Mouse (Mus musculus) left cerebral cortex, postnatal 36 days (tissue): ENCODE results near the gene Fam83e. TPM values are rescaled to one million over a fixed set of nuclear protein-coding genes. Genes with fewer than 3 reads are reported as not detected.

ENCODE experiments used
- DNase-seq, 2 experiments: peaks; one replicate each; pipeline ENCODE4 v3.0.0; 2021 to 2022; ENCODE audit warnings: low spot score in 2 of 2, mixed read lengths in 1 of 2
- intact Hi-C: fragments of 180-260 bp; cut with DNase I; formaldehyde crosslinking; loops from one replicate; pipeline ENCODE4 v1.15.1; 2025
- total RNA-seq, 2 experiments: library from RNA; stranded (reverse); gene quantifications; 2 replicates each; pipeline ENCODE4 v1.2.3; 2021

Gene Fam83e
- total RNA-seq, 2 experiments from 2014 or later: not detected

DNA sequence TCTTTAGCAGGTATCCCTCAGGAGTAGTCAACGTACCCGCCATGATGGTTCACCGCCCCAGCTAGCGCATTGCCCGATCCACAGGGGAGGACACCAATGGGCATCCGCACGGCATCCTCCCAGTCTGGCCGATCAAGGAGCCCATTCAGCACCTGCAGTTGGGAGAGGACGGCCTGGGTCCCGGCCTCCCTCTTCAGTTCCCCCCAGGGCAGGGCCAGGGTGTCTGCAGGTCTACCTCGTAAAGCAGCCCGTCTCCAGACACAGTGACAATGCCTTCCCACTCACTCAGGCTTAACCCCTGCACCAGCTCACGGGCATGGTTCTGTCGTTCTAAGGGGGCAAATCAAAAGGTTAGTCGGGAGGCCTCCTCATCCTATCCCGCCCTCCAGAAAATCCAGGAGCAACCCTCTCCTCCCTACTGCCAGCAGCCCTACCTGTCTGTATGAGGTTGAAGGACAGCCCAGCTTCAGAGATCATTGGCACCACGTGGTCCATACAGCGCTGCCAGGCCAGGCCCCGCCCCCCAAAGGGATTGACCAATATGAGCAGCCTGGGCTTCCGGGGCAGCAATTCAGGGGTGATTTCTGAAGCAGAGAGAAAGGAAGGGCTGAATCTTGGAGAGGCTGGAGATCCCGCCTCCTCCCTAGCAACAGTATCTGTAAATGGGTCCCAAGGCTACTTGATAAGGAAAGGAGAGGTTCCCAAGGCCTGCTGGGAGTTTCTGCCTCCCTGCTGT, 8.8 kb upstream of the Fam83e start:
- intact Hi-C loops: no loop called here
- no peak for DNase-seq

GRCm38 (mm10) chr7:45713396-45713795, 7.6 kb upstream of the Fam83e start:
- no peak for DNase-seq
- intact Hi-C loops: no loop called here

GRCm38 (mm10) chr7:45713881-45714520, 7.0 kb upstream of the Fam83e start:
- DNase-seq: no peak
- intact Hi-C loops: no loop called here

DNA sequence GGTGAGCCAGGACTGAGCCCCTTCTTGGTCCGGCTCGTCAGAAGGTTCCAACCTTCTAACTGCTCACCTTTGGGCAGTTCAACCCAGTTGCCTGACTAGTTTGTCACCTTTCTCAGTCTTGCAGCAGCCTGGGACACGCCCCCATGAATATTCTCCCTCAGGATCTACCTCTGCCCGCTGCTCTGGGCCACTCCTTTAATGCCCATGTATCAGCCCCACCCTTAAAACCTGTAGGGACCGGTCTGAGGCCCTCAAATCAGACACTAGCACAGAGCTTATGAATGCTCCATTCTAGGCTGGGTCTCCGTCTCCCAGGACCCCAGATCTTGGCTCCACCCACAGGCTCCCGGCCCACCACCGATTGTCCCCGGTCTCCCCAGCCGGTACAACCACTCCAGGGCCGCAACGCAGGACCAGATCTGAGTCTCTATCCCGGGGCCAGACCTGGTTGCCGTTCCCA, 6.4 kb upstream of the Fam83e start:
- no peak for DNase-seq
- intact Hi-C loops: no loop called here

- peak; percentile 98 for DNase-seq
- intact Hi-C loops: no loop called here
Observed at GRCm38 (mm10) chr7:45715090-45715708, 5.8 kb upstream of the Fam83e start, which contains the start of gene Rpl18. TSS of gene Rpl18 (plus strand) at chr7:45715457.

- intact Hi-C loops: no loop called here
- no peak for DNase-seq
Observed at GRCm38 (mm10) chr7:45715741-45716459, 5.1 kb upstream of the Fam83e start.

- intact Hi-C loops: no loop called here
- DNase-seq: no peak
Observed at GRCm38 (mm10) chr7:45716460-45716857, 4.6 kb upstream of the Fam83e start.

DNA sequence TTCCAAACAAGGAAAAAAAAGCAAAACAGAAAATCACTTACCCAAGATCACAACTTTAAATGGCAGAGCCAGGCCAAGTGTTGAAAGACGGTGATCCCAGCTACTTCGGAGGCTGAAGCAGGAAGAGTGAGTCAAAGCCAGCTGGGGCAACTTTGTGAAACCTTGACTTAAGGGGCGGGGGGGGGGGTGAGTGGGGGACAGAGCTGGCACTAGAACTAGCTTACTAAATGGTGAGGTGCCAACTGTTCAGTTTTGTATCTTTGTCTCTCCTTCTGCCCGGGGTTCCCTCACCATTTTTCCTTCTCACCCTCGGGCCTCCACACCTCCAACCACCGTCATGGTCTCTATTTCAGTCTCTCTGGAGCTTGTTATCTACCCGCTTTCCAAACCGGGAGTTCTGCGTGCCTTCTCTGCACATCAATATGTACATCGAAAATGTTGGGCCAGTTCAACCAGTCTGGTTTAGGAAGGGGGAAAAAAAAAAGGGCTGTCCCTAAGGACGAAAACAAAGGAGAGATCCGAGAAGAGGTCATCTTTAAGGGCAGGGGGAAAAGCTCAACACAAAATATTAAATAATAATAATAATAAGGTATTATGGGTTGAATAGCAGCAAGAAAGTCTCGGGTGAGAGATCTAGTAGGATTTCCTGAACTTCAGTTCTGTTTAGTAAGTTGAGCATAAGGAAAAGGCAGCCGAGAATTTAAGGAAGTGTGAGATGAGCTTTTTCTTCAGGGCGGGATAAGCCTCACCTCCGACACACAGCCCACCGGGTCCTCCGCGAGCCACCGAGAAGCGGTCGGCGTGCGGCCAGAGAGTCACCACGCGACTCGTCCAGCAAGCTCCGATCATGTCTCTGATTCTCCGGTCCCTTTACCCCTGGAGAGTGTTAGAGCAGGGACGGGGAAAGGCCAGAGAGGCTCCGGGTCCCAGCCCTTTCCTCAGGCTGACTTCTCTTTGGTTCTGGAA, 3.8 kb upstream of the Fam83e start:
- DNase-seq: no peak
- intact Hi-C loops: no loop called here

DNA sequence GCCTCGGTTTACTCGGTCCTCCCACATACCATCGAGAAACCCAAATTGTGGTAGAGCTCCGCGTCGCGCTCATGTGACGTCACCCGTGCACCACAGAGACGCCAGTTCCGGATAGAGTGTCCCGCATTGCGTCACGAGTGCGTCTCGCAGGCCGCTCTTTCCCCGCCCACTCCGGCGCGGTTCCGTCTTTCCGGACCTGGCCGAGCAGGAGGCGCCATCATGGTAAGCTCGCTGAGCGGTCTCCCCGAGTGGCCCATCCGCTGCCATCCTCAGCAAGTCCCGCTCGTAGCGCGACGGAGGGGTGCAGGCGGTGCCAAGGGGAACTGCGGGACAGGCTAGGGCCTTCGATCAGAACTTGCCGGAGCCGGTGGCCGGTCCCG, 3.1 kb upstream of the Fam83e start, which contains the start of gene Sphk2:
Gene Sphk2, minus strand, starts transcription at position 85 of the 380 bp plus-strand sequence.
- intact Hi-C loops: no loop called here
- peak; percentile 98 to 100 for DNase-seq

GRCm38 (mm10) chr7:45718331-45718730, 2.7 kb upstream of the Fam83e start:
- intact Hi-C loops: no loop called here
- no peak for DNase-seq

DNA sequence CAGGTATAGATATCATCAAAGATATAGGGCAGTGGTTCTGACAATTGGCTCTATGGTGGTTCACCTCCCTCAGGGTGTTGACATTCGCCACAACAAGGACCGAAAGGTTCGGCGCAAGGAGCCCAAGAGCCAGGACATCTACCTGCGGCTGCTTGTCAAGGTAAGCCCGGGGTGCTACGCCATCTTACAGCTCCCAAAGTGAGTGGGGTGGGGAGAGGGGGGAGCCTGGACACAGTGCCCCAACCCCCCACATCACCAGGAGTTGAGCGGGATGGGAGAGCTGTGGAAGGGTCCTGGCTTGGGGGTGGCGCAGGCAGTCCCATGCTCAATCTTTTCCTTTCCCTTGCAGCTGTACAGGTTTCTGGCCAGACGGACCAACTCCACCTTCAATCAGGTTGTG, 1.8 kb upstream of the Fam83e start:
- no peak for DNase-seq
- intact Hi-C loops: no loop called here

GRCm38 (mm10) chr7:45719738-45720412, 1.1 kb upstream of the Fam83e start:
- DNase-seq: no peak
- intact Hi-C loops: no loop called here

GRCm38 (mm10) chr7:45721234-45721571, 191 bp downstream of the Fam83e start:
- no peak for DNase-seq
- intact Hi-C loops: no loop called here

DNA sequence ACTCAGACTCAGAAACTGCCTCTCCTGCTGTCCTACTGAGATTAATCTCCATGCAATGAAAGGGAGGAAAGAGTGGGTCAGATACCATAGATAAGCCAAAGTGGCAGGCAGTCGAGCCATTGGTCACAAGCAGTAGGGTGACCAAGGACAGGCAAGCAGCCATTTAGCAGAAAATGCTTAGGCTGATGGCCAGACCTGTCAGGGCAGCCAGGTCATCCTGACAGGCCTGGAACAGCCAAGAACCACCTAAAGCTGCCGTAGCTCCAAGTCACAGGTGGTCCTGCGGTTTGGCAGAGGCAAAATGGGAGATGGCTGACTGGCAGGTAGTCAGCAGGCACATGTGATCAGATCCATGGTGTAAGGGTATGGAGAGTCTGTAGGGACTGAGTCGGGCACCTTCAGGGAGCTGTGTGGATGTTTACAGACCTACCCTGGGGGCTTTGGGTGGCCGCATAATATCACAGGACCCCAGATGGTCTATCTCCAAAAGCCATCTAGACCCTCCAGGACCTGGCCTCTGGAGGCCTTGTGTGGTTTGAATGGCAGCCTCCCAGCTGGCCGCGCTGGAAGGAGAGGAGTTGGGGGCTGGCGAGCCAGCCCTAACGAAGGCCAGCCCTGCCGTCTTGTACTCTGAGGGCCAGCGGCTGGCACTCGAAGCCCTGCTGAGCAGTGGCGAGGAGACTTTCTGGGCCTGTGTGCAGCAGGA, 783 bp downstream of the Fam83e start:
- DNase-seq: no peak
- intact Hi-C loops: no loop called here

DNA sequence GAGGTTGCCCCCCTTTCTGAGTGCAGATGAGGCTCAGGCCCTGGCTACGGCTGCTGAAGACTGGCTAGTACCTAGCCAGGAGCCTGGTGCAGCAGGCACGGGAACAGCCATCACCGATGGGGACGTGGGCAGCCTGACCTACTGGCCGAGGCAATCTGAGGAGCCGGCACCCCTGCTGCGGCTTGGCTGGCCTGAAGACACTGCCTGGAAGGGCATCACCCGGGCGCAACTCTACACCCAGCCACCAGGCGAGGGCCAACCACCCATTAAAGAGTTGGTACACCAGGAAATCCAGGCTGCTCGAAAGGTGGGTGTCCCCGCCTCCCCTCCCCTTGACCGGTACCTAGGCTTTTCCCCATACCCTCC, 1.3 kb downstream of the Fam83e start:
- intact Hi-C loops: no loop called here
- no peak for DNase-seq

- intact Hi-C loops: no loop called here
- DNase-seq: no peak
Observed at GRCm38 (mm10) chr7:45723301-45723700, 2.3 kb downstream of the Fam83e start.

- intact Hi-C loops: no loop called here
- no peak for DNase-seq
Observed at GRCm38 (mm10) chr7:45723781-45724180, 2.8 kb downstream of the Fam83e start.

DNA sequence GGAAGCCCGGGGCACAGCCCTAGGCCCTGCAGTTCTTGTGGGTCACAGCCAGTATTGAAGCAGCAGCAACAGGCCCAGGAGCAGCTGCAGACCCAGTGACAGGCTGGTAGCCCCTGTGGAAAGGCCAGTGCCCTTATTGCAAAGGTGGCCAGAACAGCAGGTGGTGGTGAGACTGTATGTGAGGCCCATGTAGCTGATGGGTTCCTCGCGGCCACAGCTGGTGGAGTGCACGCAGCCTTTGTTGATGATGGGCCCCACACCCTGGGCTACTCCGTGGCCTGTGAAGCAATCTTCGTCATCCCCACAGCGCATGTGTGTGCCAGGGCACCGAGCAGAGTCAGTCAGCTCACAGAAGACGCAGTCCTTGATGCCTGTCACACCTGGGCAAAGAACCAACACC, 4.1 kb downstream of the Fam83e start:
- no peak for DNase-seq
- intact Hi-C loops: no loop called here
